Mouse (Mus musculus) bone marrow, adult 2 months (tissue): Measurements from ENCODE around the gene Susd4.

ENCODE experiments used
- CTCF ChIP-seq: fragments of 200-500 bp; IDR thresholded peaks from 2 replicates; pipeline ENCODE4 v1.5.1; 2011; ENCODE audit warnings: low read length, control low read depth; ENCODE audit not compliant: control insufficient read depth, insufficient read depth
- POLR2A ChIP-seq: fragments of 200-500 bp; IDR thresholded peaks from 2 replicates; pipeline ENCODE4 v1.6.1; 2011; ENCODE audit warnings: low read depth, mild to moderate bottlenecking, control low read depth, low read length, borderline replicate concordance; ENCODE audit not compliant: control insufficient read depth

DNA sequence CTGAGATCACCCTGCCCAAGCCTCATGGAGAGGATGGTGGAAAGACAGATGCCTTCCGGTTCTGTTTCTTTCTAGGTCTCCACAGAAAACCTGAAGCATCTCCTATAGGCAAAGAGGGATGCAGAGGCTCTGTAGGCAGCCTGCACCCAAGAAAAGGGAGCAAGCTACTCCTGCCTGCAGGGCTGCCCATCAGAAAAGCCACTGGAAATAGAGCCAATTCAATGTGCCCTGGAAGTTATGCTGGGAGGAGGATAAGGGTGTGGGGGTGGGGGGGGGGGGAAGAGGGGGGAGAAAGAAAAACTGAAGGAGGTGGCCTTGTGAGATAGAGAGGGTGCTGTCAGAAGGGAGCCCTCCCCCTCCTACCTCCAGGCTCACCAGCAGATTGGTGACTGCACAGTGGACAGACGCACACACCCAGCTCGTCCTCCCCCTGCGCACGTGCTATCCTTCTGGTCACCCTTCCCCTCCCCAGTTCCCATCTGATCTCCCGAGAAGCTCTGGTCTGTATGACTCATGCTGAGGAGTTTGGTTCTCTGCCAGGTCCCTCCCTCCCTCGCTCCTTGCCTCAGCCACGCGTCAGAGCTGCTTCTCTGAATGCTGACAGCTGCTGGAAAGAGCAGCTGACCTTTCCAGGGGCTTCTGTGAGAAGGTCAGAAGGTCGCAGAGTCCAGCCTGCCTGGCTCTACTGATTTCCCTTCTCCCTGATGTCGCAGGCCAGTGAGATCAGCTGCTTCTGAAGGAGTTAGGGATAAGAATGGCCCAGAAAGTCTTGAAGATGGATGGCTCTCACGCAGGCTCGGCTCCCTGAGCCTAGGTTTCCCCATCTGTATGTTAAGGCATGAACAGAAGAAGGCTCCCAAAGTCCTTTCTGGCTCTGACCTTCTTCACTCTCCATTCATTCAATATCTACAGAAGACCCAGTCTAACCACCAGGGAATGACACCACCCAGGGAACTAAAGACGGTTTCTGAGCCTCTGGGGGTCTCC, 144.7 kb downstream of the Susd4 start:
- TF ChIP-seq CTCF, result no peak
- no peak for TF ChIP-seq POLR2A
